Mouse (Mus musculus) intestine, postnatal 0 days (tissue): ENCODE measurements around the gene Ptprt. TPM values are rescaled to one million over a fixed set of nuclear protein-coding genes. Genes with fewer than 3 reads are reported as not detected.

ENCODE experiments used
- ATAC-seq: fragments of 200-750 bp; cut with Nextera tagmentation; 2 replicates; pipeline ENCODE4 v1.8.0; 2017; ENCODE audit warnings: mild to moderate bottlenecking, moderate TSS enrichment, moderate library complexity
- H3K27ac ChIP-seq: fragments of 300-500 bp; sonication (generic); 2 replicates; pipeline ENCODE4 v1.5.1; 2014; ENCODE audit warnings: mild to moderate bottlenecking, low read depth, low read length, moderate library complexity
- H3K27me3 ChIP-seq: fragments of 300-500 bp; sonication (generic); replicated peaks from 2 replicates; pipeline ENCODE4 v1.6.1; 2014; ENCODE audit warnings: low read length, mixed read lengths; ENCODE audit not compliant: control insufficient read depth, insufficient read depth
- H3K36me3 ChIP-seq: fragments of 300-500 bp; sonication (generic); 2 replicates; pipeline ENCODE4 v1.6.1; 2014; ENCODE audit warnings: mild to moderate bottlenecking, moderate library complexity; ENCODE audit not compliant: control insufficient read depth, insufficient read depth
- H3K4me1 ChIP-seq: fragments of 300-500 bp; sonication (generic); replicated peaks from 2 replicates; pipeline ENCODE4 v1.6.1; 2014; ENCODE audit warnings: antibody characterized with exemption, low read length, mixed read lengths; ENCODE audit not compliant: control insufficient read depth, insufficient read depth
- H3K4me2 ChIP-seq: fragments of 300-500 bp; sonication (generic); replicated peaks from 2 replicates; pipeline ENCODE4 v1.6.1; 2014; ENCODE audit warnings: low read depth, mild to moderate bottlenecking, moderate library complexity
- H3K4me3 ChIP-seq: fragments of 300-500 bp; sonication (generic); 2 replicates; pipeline ENCODE4 v1.5.1; 2014; ENCODE audit warnings: low read depth, low read length
- H3K9ac ChIP-seq: fragments of 300-500 bp; sonication (generic); 2 replicates; pipeline ENCODE4 v1.6.1; 2014; ENCODE audit warnings: mild to moderate bottlenecking, low read depth, low read length
- H3K9me3 ChIP-seq: fragments of 300-500 bp; sonication (generic); 2 replicates; pipeline ENCODE4 v1.6.1; 2016; ENCODE audit warnings: mixed run types; ENCODE audit not compliant: control insufficient read depth
- CTCF ChIP-seq: sonication (generic); IDR thresholded peaks from 2 replicates; pipeline ENCODE4 v1.5.1; 2016; ENCODE audit warnings: low read depth, mild to moderate bottlenecking, control low read depth, antibody characterized with exemption, moderate library complexity
- WGBS: fragments of 180-500 bp; shearing (Covaris S2); extraction: QIAGEN DNeasy Blood & Tissue Kit; methylation state at CpG from one replicate; pipeline ENCODE4 v1.1.7; 2014; 5-methylcytosine and 5-hydroxymethylcytosine counted together
- polyA plus RNA-seq: library from polyadenylated mRNA; unstranded; fragments of >200 nt; fragmentation: Nextera tagmentation; extraction: Ambion mirVana; gene quantifications from 2 replicates; pipeline ENCODE4 v1.2.1, GENCODE M21; 2015

Gene Ptprt
- polyA plus RNA-seq, 1 experiment from 2014 or later = 0.59 TPM

- H3K27me3 ChIP-seq = no peaks in the 10 kb centered on the region
- no peaks in the 10 kb centered on the region for H3K4me1 ChIP-seq
- H3K4me3 ChIP-seq = no peak overlapping the region
- no peaks in the 10 kb centered on the region for H3K36me3 ChIP-seq
- H3K27ac ChIP-seq = no peak overlapping the region
- H3K4me2 ChIP-seq = no peak overlapping the region
- TF ChIP-seq CTCF = no peak
- ATAC-seq = peak; percentile 80
- H3K9ac ChIP-seq = no peak overlapping the region
- WGBS = 39% methylated on average over 2 of the region's 2 CpGs
- no peaks in the 10 kb centered on the region for H3K9me3 ChIP-seq
Observed at GRCm38 (mm10) chr2:161561502-161561901, 1099.4 kb downstream of the Ptprt start.

- no peaks in the 10 kb centered on the region for H3K36me3 ChIP-seq
- TF ChIP-seq CTCF = no peak
- no peak for ATAC-seq
- no peaks in the 10 kb centered on the region for H3K4me1 ChIP-seq
- no peaks in the 10 kb centered on the region for H3K9me3 ChIP-seq
- H3K9ac ChIP-seq = no peak overlapping the region
- 76% methylated on average over 4 of the region's 4 CpGs for WGBS
- H3K27me3 ChIP-seq = no peaks in the 10 kb centered on the region
- no peak overlapping the region for H3K27ac ChIP-seq
- no peak overlapping the region for H3K4me3 ChIP-seq
- H3K4me2 ChIP-seq = no peak overlapping the region
Observed at GRCm38 (mm10) chr2:161557874-161558273, 1103.1 kb downstream of the Ptprt start.

DNA sequence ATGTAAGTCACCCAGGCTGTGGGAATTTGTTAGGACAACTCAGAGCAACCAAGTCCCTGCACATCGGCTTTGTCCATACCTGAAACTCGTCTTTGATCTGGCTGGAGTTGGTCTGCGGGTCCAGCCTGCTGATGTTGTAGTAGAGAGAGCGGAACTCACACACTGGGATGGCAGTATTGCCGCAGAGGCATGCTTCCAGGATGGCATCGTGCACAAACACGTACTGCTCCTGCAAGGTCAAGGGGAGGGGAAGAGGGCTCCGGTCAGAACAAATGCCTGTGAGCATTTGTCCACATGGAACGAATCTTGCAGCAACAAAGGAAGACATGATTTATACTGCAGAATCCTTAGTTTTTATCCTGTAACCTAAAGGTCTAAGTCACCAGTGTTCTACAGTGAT is 1107.3 kb downstream of the Ptprt start:
- TF ChIP-seq CTCF = no peak
- H3K9ac ChIP-seq = no peak overlapping the region
- H3K4me1 ChIP-seq = no peaks in the 10 kb centered on the region
- no peak overlapping the region for H3K4me2 ChIP-seq
- no peaks in the 10 kb centered on the region for H3K27me3 ChIP-seq
- no peak for ATAC-seq
- no peaks in the 10 kb centered on the region for H3K36me3 ChIP-seq
- no peaks in the 10 kb centered on the region for H3K9me3 ChIP-seq
- H3K4me3 ChIP-seq = no peak overlapping the region
- no peak overlapping the region for H3K27ac ChIP-seq
- WGBS = 74% methylated on average over 9 of the region's 9 CpGs

GRCm38 (mm10) chr2:161552011-161552410 is 1108.9 kb downstream of the Ptprt start:
- Histone ChIP-seq H3K9me3 (no peaks in the 10 kb centered on the region), H3K4me1 (no peaks in the 10 kb centered on the region), H3K9ac (no peak overlapping the region), H3K36me3 (no peaks in the 10 kb centered on the region), H3K4me2 (no peak overlapping the region), H3K4me3 (no peak overlapping the region), H3K27me3 (no peaks in the 10 kb centered on the region), H3K27ac (no peak overlapping the region)
- no peak for ATAC-seq
- WGBS = 90% methylated on average over 2 of the region's 2 CpGs
- no peak for TF ChIP-seq CTCF

GRCm38 (mm10) chr2:161549577-161549976 is 1111.4 kb downstream of the Ptprt start:
- H3K27me3 ChIP-seq = no peaks in the 10 kb centered on the region

DNA sequence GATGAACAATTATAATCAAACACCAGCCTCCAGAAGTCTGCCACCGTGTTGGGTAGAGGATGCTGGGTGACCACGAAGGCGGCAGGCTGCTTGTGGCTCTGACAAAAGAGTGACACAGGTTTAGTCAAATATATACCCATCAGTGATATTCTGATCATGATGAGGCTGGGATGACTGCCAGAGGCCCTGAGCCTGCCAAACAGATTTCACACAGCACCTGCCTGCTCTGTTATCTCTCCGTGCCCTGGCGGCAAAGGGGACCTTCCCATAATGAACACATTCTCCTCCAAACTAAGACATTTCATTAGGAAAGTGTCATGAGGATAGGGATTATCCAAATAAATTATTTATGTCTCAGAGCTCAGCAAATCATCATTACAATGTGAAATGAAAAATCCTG is 1113.6 kb downstream of the Ptprt start:
- Histone ChIP-seq H3K27ac (no peak overlapping the region), H3K4me3 (no peak overlapping the region), H3K9ac (no peak overlapping the region), H3K9me3 (no peaks in the 10 kb centered on the region), H3K4me2 (no peak overlapping the region), H3K27me3 (no peaks in the 10 kb centered on the region), H3K36me3 (no peaks in the 10 kb centered on the region), H3K4me1 (no peaks in the 10 kb centered on the region)
- ATAC-seq = no peak
- no peak for TF ChIP-seq CTCF
- 85% methylated on average over 5 of the region's 5 CpGs for WGBS

More at GRCm38 (mm10) chr2:161549577-161549976, 1111.4 kb downstream of the Ptprt start:
- Histone ChIP-seq H3K4me2 (no peak overlapping the region), H3K27ac (no peak overlapping the region), H3K36me3 (no peaks in the 10 kb centered on the region), H3K9me3 (no peaks in the 10 kb centered on the region), H3K4me3 (no peak overlapping the region), H3K4me1 (no peaks in the 10 kb centered on the region), H3K9ac (no peak overlapping the region)
- no peak for TF ChIP-seq CTCF
- peak; percentile 56; the same call in 1 of the 2 replicates for ATAC-seq
- 34% methylated on average over 5 of the region's 5 CpGs for WGBS

- no peaks in the 10 kb centered on the region for H3K4me1 ChIP-seq
- no peaks in the 10 kb centered on the region for H3K27me3 ChIP-seq
- ATAC-seq = no peak
- no peak overlapping the region for H3K27ac ChIP-seq
- no peak overlapping the region for H3K9ac ChIP-seq
- no peak overlapping the region for H3K4me3 ChIP-seq
- WGBS = 51% methylated on average over 4 of the region's 4 CpGs
- H3K9me3 ChIP-seq = no peaks in the 10 kb centered on the region
- no peaks in the 10 kb centered on the region for H3K36me3 ChIP-seq
- TF ChIP-seq CTCF = no peak
- H3K4me2 ChIP-seq = no peak overlapping the region
Observed at GRCm38 (mm10) chr2:161545406-161545805, 1115.5 kb downstream of the Ptprt start.
